Mouse (Mus musculus) C2C12 (cell line): ENCODE measurements at regions not wholly inside any gene's neighbourhood (a gene's known extent, or its start where the extent isn't known, plus 50 kb on each side); places are given as distances from the start of the nearest gene placed in this dataset.

ENCODE experiments used
- H3K27me3 ChIP-seq: one replicate; pipeline ENCODE4 v1.6.1; 2011; ENCODE audit not compliant: control insufficient read depth, insufficient read depth, insufficient read length
- H3K36me3 ChIP-seq: one replicate; pipeline ENCODE4 v1.6.1; 2011; ENCODE audit not compliant: control insufficient read depth, insufficient read depth
- H3K4me3 ChIP-seq: one replicate; pipeline ENCODE4 v1.5.1; 2011; ENCODE audit warnings: mild to moderate bottlenecking, control low read depth; ENCODE audit not compliant: poor library complexity, insufficient read depth, severe bottlenecking
- H3K79me2 ChIP-seq: one replicate; pipeline ENCODE4 v1.6.1; 2011; ENCODE audit not compliant: control insufficient read depth, insufficient read depth
- H3K79me3 ChIP-seq: one replicate; pipeline ENCODE4 v1.6.1; 2011; ENCODE audit warnings: low read depth, control low read depth
- H3ac ChIP-seq: one replicate; pipeline ENCODE3; 2011; ENCODE audit warnings: low read depth; ENCODE audit not compliant: control insufficient read depth, insufficient read length
- CEBPB ChIP-seq: IDR thresholded peaks from one replicate; pipeline ENCODE4 v1.6.1; 2011; ENCODE audit warnings: low read depth, mild to moderate bottlenecking, control low read depth, moderate library complexity
- CTCF ChIP-seq: IDR thresholded peaks from one replicate; pipeline ENCODE4 v1.5.1; 2011; ENCODE audit not compliant: control insufficient read depth, insufficient read depth, insufficient read length
- FOSL1 ChIP-seq: IDR thresholded peaks from one replicate; pipeline ENCODE4 v1.8.0; 2011; ENCODE audit warnings: mild to moderate bottlenecking, low read length; ENCODE audit not compliant: poor library complexity, insufficient read depth, severe bottlenecking
- MAX ChIP-seq: IDR thresholded peaks from one replicate; pipeline ENCODE4 v1.6.1; 2011; ENCODE audit warnings: mild to moderate bottlenecking, control low read depth
- MYOD1 ChIP-seq: IDR thresholded peaks from one replicate; pipeline ENCODE4 v1.6.1; 2011; ENCODE audit warnings: low read depth; ENCODE audit not compliant: control insufficient read depth, insufficient read length
- MYOG ChIP-seq: IDR thresholded peaks from one replicate; pipeline ENCODE4 v1.6.1; 2011; ENCODE audit not compliant: control insufficient read depth, insufficient read length; ENCODE audit errors: extremely low read depth
- USF1 ChIP-seq: IDR thresholded peaks from one replicate; pipeline ENCODE4 v1.6.1; 2011; ENCODE audit warnings: low read depth, mild to moderate bottlenecking, control low read depth, moderate library complexity

DNA sequence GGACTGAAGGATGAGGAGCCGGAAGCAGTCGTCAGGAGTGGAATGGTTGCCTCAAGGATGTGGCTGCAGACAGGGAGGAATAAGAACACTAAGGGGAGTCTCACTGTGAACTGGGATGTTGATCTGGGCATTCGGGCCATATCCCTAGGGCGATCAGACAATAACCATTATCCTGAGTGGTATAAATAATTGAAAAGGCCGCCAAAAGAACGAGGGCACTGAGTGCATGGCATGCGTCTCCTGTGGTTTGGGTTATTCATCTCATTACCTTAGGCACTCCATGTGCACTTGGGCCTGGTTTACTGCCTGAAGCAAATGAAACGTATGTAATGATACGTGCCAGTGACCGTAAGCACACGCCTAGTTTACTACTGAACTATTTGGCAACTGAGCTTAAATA lies 99.6 kb upstream of the Mylip start:
- Histone ChIP-seq H3ac (no peak overlapping the region), H3K79me2 (no peaks in the 10 kb centered on the region), H3K4me3 (no peak overlapping the region), H3K79me3 (no peaks in the 10 kb centered on the region), H3K36me3 (no peaks in the 10 kb centered on the region), H3K27me3 (no peaks in the 10 kb centered on the region)
- TF ChIP-seq MAX = no peak
- TF ChIP-seq MYOG = no peak
- TF ChIP-seq CTCF = no peak
- no peak for TF ChIP-seq CEBPB
- no peak for TF ChIP-seq USF1
- no peak for TF ChIP-seq MYOD1
- no peak for TF ChIP-seq FOSL1

DNA sequence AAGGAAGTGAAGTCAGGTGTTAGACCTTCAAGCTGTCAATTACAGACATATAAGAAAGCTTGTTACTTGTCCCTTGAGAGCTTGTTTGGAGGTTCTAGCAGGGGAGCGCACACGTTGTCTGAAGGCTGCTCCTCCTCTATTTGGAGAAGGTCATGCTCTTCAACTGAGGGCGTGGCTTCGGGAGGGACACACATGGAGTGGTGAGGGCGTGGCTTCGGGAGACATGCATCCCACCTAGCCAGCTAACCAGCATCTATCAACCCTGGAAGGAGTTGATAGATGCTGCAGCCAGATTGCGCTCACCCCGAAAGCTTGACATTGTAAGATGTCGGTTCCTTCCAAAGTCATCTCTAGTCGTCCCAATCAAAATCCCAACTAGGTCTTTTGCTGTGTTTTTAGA lies 94.9 kb upstream of the Mylip start:
- no peak overlapping the region for H3K4me3 ChIP-seq
- no peaks in the 10 kb centered on the region for H3K27me3 ChIP-seq
- H3K36me3 ChIP-seq = no peaks in the 10 kb centered on the region
- H3ac ChIP-seq = no peak overlapping the region
- no peaks in the 10 kb centered on the region for H3K79me2 ChIP-seq
- TF ChIP-seq MYOD1 (no peak), FOSL1 (no peak), USF1 (no peak), CTCF (no peak), MYOG (no peak), MAX (no peak), CEBPB (no peak)
- H3K79me3 ChIP-seq = no peaks in the 10 kb centered on the region

GRCm38 (mm10) chr13:45300610-45301009 lies 88.9 kb upstream of the Mylip start:
- Histone ChIP-seq H3K27me3 (no peaks in the 10 kb centered on the region), H3K79me2 (no peaks in the 10 kb centered on the region), H3ac (no peak overlapping the region), H3K79me3 (no peaks in the 10 kb centered on the region), H3K36me3 (no peaks in the 10 kb centered on the region), H3K4me3 (no peak overlapping the region)
- TF ChIP-seq MYOG = no peak
- TF ChIP-seq FOSL1 = no peak
- no peak for TF ChIP-seq CTCF
- TF ChIP-seq USF1 = no peak
- TF ChIP-seq MYOD1 = no peak
- no peak for TF ChIP-seq CEBPB
- TF ChIP-seq MAX = no peak

DNA sequence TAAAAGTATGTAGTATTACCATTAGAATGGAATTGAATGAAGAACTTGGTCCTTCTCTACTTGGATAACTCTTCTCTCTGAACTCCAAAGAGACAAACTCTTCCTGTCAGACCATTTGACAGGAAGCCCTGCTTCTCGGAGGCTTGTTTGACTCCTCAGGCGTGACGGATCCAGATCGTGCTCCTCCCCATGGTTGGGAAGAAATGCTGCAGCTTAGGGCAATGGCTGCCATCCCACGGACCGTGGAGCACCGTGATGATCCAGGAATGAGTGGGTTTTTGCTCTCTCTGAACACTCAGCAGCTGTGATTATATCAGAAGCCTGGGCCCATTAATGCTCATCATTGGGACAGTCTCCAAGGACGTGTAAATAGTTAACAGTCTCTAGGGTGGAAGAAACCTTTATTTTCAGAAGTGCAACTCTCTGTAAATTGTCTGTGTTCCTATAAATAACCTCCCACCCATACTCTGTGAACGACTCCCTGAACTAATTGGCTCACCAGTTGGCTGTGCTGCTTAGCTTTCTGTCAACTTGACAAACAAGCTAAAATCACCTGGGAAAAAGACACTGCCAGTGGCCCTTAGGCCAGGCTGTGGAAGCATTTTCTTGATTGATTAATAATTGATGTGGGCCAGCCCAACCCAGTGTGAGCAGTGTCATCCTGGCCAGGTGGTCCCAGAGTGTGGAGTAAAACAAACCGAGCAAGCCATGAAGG lies 88.2 kb upstream of the Mylip start:
- TF ChIP-seq FOSL1 (no peak), USF1 (no peak), MYOD1 (no peak)
- H3K79me2 ChIP-seq = no peaks in the 10 kb centered on the region
- H3ac ChIP-seq = no peak overlapping the region
- no peak overlapping the region for H3K4me3 ChIP-seq
- no peaks in the 10 kb centered on the region for H3K27me3 ChIP-seq
- no peaks in the 10 kb centered on the region for H3K36me3 ChIP-seq
- H3K79me3 ChIP-seq = no peaks in the 10 kb centered on the region

DNA sequence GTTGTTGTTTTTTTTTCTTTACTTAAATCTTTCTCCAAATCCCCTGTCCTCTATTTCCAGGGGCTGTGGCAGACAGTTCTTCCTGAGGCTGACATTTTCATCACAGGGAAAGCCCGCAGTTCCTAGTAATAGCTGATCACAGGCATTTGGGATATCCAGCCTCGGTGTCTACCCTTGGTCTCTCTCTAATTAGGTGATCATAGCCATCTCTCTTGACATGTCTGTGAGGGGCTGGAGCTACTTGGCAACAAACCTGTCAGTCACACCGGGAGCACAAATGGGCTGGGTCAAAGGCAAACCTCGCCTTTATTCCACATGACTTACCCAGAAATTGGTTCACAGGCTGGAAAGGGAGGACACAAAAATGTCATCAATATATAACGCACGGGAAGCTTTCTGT lies 86.7 kb upstream of the Mylip start:
- TF ChIP-seq MYOD1 (no peak), MAX (no peak), FOSL1 (no peak), CTCF (no peak), USF1 (no peak), CEBPB (no peak), MYOG (no peak)
- no peak overlapping the region for H3ac ChIP-seq
- no peak overlapping the region for H3K4me3 ChIP-seq
- H3K79me3 ChIP-seq = no peaks in the 10 kb centered on the region
- no peaks in the 10 kb centered on the region for H3K27me3 ChIP-seq
- no peaks in the 10 kb centered on the region for H3K36me3 ChIP-seq
- H3K79me2 ChIP-seq = no peaks in the 10 kb centered on the region

DNA sequence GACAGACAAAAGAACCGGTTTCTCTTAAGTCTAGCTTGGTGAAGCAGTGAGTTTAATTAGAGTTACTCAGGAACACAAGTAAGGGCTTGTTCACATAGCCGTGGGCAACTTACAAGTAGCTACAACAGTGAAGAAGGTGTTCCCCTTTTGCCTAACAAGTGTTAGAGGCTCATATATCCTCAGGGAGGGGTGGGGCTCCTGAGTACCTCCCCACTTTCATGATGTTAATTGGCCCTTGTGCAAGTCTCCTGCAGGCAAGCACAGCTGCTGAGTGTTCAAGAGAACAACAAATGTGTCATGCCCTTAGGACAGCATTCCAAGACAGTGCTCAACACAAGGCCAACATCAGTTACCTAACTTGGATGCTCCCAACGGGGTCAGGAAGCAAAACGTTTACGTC lies 83.4 kb upstream of the Mylip start:
- Histone ChIP-seq H3K79me2 (no peaks in the 10 kb centered on the region), H3K4me3 (no peak overlapping the region), H3K79me3 (no peaks in the 10 kb centered on the region), H3K36me3 (no peaks in the 10 kb centered on the region), H3K27me3 (no peaks in the 10 kb centered on the region), H3ac (no peak overlapping the region)
- TF ChIP-seq USF1 = no peak
- TF ChIP-seq MAX = no peak
- no peak for TF ChIP-seq CTCF
- TF ChIP-seq FOSL1 = no peak
- TF ChIP-seq CEBPB = no peak
- no peak for TF ChIP-seq MYOD1
- TF ChIP-seq MYOG = no peak
